Mouse (Mus musculus) cerebellum, adult 2 months (tissue): ENCODE results near the gene Ssr1. TPM values are rescaled to one million over a fixed set of nuclear protein-coding genes. Genes with fewer than 3 reads are reported as not detected.

ENCODE experiments used
- DNase-seq, 2 experiments: peaks; one replicate each; pipeline ENCODE4 v3.0.0; 2021
- H3K27ac ChIP-seq: fragments of 200-500 bp; 2 replicates; pipeline ENCODE4 v1.5.1; 2012; ENCODE audit warnings: low read length, control low read depth, inconsistent platforms; ENCODE audit not compliant: insufficient read depth
- H3K27me3 ChIP-seq: fragments of 200-500 bp; 2 replicates; pipeline ENCODE4 v1.6.1; 2012; ENCODE audit warnings: inconsistent platforms, mild to moderate bottlenecking, low read length, moderate library complexity; ENCODE audit not compliant: control insufficient read depth, insufficient read depth
- H3K4me1 ChIP-seq: fragments of 200-500 bp; 2 replicates; pipeline ENCODE4 v1.6.1; 2011; ENCODE audit warnings: low read length; ENCODE audit not compliant: control insufficient read depth, insufficient read depth
- H3K4me3 ChIP-seq: fragments of 200-500 bp; replicated peaks from 2 replicates; pipeline ENCODE3; 2011; ENCODE audit warnings: mild to moderate bottlenecking, low read depth, low read length, control low read depth; ENCODE audit not compliant: insufficient read depth
- CTCF ChIP-seq: fragments of 200-500 bp; IDR thresholded peaks from 2 replicates; pipeline ENCODE4 v1.5.1; 2011; ENCODE audit warnings: low read depth, mild to moderate bottlenecking, control low read depth, low read length, moderate library complexity, borderline replicate concordance; ENCODE audit not compliant: insufficient read depth
- POLR2A ChIP-seq: fragments of 200-500 bp; IDR thresholded peaks from 2 replicates; pipeline ENCODE4 v1.6.1; 2011; ENCODE audit warnings: low read length, control low read depth, borderline replicate concordance; ENCODE audit not compliant: insufficient read depth
- WGBS: fragments of 180-500 bp; shearing (Covaris S2); methylation state at CpG from one replicate; pipeline ENCODE4 v1.1.7; 2018; 5-methylcytosine and 5-hydroxymethylcytosine counted together
- polyA plus RNA-seq: library from polyadenylated mRNA; depleted of rRNA; stranded (reverse); fragments of >200 nt; gene quantifications from 2 replicates; pipeline ENCODE4 v1.2.3, GENCODE M21; 2012

Ssr1 gene
- polyA plus RNA-seq, 1 experiment = 29.7 TPM

- no peak for DNase-seq
- H3K4me1 ChIP-seq = peaks cover 3% of the 10 kb centered on the region; the same call in 1 of the 2 replicates
- peak overlapping the region; percentile 11; the same call in 1 of the 2 replicates for H3K27ac ChIP-seq
- H3K27me3 ChIP-seq = no peaks in the 10 kb centered on the region
- WGBS = 6% methylated on average over 7 of the region's 7 CpGs
- TF ChIP-seq POLR2A (no peak), CTCF (no peak)
- peak overlapping the region; percentile 96 for H3K4me3 ChIP-seq
Observed at GRCm38 (mm10) chr13:37994405-37994749, 360 bp upstream of the Ssr1 start.

GRCm38 (mm10) chr13:37993376-37993703 lies 677 bp downstream of the Ssr1 start:
- H3K4me1 ChIP-seq = peaks cover 3% of the 10 kb centered on the region; the same call in 1 of the 2 replicates
- TF ChIP-seq POLR2A = no peak
- no peak for TF ChIP-seq CTCF
- H3K4me3 ChIP-seq = peak overlapping the region; percentile 96
- peak overlapping the region; percentile 77; the same call in 1 of the 2 replicates for H3K27ac ChIP-seq
- under 1% methylated on average over 17 of the region's 17 CpGs for WGBS
- H3K27me3 ChIP-seq = no peaks in the 10 kb centered on the region
- no peak for DNase-seq

GRCm38 (mm10) chr13:37992638-37993371 lies 1.2 kb downstream of the Ssr1 start:
- no peaks in the 10 kb centered on the region for H3K27me3 ChIP-seq
- TF ChIP-seq CTCF = no peak
- no peak for TF ChIP-seq POLR2A
- peak in 1 of 2 experiments; percentile 8 for DNase-seq
- H3K4me1 ChIP-seq = peaks cover 3% of the 10 kb centered on the region; the same call in 1 of the 2 replicates
- H3K4me3 ChIP-seq = peak overlapping the region; percentile 96
- H3K27ac ChIP-seq = no peak overlapping the region
- 7% methylated on average over 10 of the region's 10 CpGs for WGBS

GRCm38 (mm10) chr13:37989701-37990100 lies 4.3 kb downstream of the Ssr1 start:
- H3K27me3 ChIP-seq = no peaks in the 10 kb centered on the region
- no peak overlapping the region for H3K4me3 ChIP-seq

GRCm38 (mm10) chr13:37986166-37986565 lies 7.9 kb downstream of the Ssr1 start:
- H3K27ac ChIP-seq = no peak overlapping the region
- H3K27me3 ChIP-seq = no peaks in the 10 kb centered on the region
- H3K4me1 ChIP-seq = no peaks in the 10 kb centered on the region
- WGBS = 78% methylated on average over 10 of the region's 10 CpGs
- no peak overlapping the region for H3K4me3 ChIP-seq
- no peak for DNase-seq
- TF ChIP-seq POLR2A = no peak
- TF ChIP-seq CTCF = no peak

More at GRCm38 (mm10) chr13:37989701-37990100, 4.3 kb downstream of the Ssr1 start:
- DNase-seq = no peak
- TF ChIP-seq CTCF (no peak), POLR2A (no peak)
- no peak overlapping the region for H3K27ac ChIP-seq
- H3K4me1 ChIP-seq = peaks cover 3% of the 10 kb centered on the region; the same call in 1 of the 2 replicates
- WGBS = 93% methylated on average over 8 of the region's 8 CpGs

GRCm38 (mm10) chr13:37981063-37981462 lies 13.0 kb downstream of the Ssr1 start:
- DNase-seq = no peak
- Histone ChIP-seq H3K27me3 (no peaks in the 10 kb centered on the region), H3K4me1 (no peaks in the 10 kb centered on the region), H3K27ac (no peak overlapping the region), H3K4me3 (no peak overlapping the region)
- no peak for TF ChIP-seq POLR2A
- TF ChIP-seq CTCF = no peak
- 86% methylated on average over 5 of the region's 5 CpGs for WGBS

GRCm38 (mm10) chr13:37980346-37980745 lies 13.7 kb downstream of the Ssr1 start:
- 95% methylated on average over 10 of the region's 10 CpGs for WGBS
- Histone ChIP-seq H3K27ac (no peak overlapping the region), H3K4me3 (no peak overlapping the region), H3K27me3 (no peaks in the 10 kb centered on the region), H3K4me1 (no peaks in the 10 kb centered on the region)
- DNase-seq = no peak
- no peak for TF ChIP-seq POLR2A
- TF ChIP-seq CTCF = no peak

- Histone ChIP-seq H3K27me3 (no peaks in the 10 kb centered on the region), H3K4me1 (no peaks in the 10 kb centered on the region), H3K27ac (no peak overlapping the region), H3K4me3 (no peak overlapping the region)
- no peak for DNase-seq
- 84% methylated on average over 12 of the region's 12 CpGs for WGBS
- TF ChIP-seq CTCF = no peak
- TF ChIP-seq POLR2A = no peak
Observed at GRCm38 (mm10) chr13:37979506-37979905, 14.5 kb downstream of the Ssr1 start.
